Mouse (Mus musculus) thymus, postnatal 36 days (tissue): ENCODE results near the gene Actg1.
A peak's percentile ranks its signal among the peaks of the same experiment; 100 is the strongest.

Experiments
- DNase-seq, 2 experiments: peaks; one replicate each; pipeline ENCODE4 v3.0.0; 2022; ENCODE audit warnings: mixed read lengths in 2 of 2

The Actg1 gene

DNA sequence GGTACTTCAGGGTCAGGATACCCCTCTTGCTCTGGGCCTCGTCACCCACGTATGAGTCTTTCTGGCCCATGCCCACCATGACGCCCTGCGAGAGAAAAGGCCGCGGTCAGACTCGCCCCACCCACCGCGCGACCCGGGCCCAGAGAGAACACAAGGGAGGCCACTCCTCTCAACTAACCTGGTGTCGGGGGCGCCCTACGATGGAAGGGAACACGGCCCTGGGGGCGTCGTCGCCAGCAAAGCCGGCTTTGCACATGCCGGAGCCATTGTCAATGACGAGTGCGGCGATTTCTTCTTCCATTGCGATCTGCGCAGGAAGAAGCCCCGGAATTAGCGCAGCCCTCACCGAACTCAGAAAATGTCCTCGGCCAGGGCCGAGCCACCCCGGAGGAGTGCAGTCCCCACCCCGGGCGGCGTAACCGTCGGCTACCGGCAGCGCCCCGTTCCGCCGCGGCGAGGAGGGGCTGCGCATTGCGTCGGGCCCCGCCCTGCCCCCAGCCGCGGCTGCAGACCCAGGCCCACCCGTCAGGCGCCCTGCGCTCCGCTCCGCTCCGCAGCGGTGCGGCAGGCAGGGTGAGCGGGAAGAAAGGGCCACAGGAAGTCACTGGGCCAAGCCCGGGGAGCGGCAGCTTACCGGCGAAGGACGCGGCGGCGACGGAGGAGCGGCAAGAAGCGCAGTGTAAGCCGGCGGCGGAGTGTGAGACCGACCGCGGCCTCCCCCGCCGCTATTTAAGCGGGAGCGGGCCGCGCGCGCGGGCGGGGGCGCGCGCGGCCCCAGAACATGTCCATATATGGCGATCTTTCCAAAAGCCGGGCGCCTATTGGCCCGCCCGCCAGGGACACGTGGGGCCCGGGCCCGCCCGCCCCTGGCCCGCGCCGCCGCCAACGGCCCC, at the start of gene Actg1:
Gene Actg1 (minus strand): TSS at position 752 of the 893 bp plus-strand sequence.
- DNase-seq: peak; percentile 83 to 90

DNA sequence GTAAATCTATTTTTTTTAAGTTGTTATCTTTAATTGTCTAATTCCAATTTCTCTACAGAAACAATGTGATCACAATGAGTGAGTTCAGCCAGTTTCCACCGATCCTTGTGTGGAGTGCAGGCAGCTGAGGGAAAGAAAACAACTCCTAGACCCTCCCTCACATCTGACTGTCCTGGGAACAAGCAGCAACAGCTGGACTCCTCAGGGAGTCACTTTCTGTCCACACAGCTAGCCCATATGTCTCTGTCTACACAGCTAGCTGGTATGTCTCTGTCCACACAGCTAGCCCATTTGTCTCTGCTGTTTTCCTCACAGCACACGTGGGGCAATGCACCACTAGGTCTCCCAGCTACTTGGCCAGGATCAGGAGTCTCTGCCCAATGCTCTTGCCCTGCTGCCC, 49.3 kb upstream of the Actg1 start:
- DNase-seq: no peak

DNA sequence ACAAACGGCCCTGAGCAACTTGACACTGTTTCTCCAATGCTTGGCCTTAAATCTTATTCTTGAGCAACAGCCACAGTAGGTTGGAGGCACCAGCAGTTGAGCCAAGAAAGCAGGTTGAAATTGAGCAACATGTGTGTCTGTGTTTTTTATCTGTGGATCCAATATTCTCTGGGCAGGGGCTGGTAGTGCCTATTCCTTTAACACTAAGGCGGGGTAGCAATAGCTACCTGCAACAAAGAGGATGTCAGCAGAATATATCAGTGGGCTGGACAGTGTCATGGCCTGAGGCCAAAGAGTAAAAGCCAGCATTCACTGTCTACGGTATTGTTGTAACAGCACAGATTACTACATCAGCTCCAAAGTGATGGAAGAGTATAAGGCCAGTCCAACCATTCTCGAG, 47.3 kb upstream of the Actg1 start:
- DNase-seq: no peak

DNA sequence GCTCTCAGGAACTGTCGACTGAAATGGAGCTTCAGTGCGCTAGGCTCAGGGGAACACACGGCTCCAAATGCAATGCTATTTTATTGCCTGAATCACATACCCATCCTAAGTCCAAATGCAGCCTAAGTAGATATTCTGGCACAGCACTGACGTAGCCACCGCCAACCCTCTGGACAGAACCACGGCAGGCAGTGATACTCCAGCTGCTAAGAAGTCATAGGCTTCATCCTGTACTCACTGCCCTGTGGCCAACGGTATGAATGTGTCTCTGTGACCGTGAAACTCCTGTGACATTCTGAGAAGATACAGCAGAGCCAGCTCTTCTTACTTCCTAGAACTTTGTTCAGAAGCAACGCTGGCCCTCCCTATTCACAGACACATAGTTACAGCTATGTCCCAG, 40.2 kb upstream of the Actg1 start:
- DNase-seq: no peak

DNA sequence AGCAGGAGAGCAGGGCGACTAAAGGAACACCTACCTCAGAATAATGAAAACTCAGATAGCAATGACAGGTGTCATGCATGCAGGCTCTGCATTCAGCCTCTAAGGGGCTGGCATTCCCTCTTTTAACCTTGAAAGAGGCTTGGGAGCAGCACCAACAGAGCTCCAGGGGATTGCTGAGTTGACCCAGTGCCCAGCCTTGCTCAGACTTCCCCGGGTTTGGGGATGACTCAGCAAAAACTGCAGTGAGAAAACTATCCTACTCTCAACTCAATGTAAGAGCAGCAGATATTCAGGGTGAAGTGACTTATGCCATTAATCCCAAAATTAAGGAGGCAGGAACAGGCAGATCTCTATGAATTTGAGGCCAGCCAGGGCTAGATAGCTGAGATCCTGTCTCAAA, 38.8 kb upstream of the Actg1 start:
- no peak for DNase-seq

DNA sequence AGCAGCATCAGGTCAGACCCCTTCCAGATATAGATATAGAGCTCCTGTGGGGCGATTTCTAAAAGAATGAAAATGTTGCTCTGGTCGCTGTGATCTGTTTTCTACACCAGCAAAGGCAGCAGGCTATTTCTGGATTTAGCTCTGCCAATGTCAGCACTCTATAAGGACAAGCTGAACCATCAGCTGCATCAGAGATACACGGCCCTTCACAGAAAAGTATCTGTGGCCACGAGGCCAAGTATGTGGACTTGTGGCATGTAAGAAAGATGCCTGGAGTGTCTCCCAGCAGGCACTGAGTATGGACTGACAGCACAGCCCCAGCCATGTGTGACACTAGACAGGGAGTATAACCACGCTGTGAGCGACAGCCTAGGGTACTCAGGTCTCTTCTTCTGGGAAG, 38.3 kb upstream of the Actg1 start:
- DNase-seq: no peak

DNA sequence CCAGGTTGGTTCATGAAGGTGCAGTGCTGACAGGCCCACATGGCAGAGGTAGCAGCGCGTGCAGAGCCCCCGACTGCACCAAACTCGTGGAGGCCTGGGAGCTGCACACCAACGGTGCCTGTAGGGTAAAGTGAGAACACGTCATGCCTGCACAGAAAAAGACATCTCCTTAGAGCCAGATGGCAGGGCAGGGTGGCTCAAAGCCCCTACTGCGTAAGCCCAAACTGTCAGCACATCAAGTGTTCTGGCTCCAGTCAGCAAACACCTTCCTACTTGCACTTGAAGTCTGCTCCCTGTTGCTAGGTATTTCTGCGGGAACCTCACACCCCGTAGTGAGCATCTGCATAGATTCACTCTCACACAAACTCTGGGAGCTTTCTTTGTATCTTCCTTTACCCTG, 34.2 kb upstream of the Actg1 start:
- DNase-seq: no peak

DNA sequence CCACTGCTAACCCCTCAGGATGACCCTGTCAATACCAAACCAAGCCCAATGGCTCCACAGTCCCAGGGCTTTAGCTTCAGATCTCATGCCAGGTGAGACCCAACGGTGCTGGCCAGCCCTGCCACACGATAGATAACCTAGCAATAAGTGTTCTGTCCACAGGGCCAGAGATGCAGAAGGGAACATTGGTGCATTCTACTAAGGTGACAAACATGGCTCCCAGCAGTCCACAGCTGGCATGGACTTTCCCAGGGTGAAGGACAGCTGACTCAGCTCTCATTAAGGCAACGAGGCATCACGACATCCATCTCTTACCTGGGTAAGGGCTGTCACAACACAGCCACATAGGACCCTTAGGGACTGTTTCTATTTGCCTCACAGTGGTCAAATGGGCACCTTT, 32.8 kb upstream of the Actg1 start:
- no peak for DNase-seq

DNA sequence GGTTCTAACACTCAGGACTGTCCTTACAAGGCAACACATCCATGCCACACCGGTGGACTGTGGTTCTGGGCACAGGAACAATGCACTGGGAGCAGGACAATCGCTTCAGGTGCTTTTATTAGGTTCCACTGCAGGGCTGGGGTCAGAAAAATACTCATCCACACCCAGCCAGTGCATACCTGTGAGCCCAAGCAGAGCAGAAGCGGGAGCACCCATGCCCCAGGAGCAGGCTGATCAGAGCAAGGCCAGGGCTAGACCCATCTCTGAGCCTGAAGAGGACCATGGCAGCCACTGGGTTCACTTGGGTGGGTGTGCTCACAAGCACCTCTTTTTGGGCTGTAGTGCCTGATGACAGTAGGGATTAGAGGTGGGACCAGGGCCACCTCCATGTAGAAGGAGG, 31.9 kb upstream of the Actg1 start:
- no peak for DNase-seq

DNA sequence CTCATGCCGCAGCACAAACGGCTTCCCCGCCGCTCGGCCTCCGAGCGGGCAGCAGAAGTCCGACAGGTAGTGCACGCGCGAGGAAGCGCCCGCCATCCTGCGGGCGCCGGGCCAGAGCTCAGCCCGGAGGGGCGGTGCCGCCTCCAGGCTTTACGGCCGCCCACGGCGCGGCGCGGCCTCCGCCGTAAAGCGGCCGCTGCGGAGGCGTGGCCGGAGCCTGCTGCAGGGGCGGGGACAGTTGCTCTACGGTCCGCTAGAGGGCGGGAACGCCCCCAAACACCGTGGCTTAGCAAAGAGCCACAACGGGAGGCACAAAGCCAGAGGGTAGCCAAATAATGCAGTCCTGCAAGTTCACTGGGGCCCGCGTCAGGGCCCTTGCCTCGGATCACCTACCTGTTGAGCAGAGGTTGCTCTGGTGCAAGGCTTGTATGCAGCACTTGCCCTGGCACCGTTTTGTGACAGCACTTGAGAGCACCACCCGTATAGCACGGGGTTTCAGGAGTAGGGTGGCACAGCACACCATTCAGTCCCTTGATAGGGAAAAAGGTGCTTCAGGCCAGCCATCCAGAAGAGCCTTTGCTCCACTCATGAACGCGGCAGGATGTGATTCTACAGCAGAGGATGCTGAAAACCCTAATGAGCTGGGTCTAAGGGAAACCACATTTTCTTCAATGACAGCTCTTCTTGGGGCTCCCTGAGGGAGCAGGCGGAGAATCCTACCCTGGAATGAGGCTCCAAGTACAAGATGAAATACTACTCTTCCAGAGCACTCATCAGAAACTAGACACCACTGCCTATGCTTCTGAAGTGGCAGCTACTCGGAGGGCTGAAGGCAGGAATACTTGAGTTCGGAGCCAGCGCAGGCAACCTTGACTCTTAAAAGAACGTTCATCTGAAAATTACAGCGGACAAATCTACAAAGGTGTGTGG, 30.5 kb upstream of the Actg1 start, which contains the start of gene Faap100:
Gene Faap100 (minus strand): TSS at position 154 of the 930 bp plus-strand sequence.
- peak; percentile 89 to 91 for DNase-seq

DNA sequence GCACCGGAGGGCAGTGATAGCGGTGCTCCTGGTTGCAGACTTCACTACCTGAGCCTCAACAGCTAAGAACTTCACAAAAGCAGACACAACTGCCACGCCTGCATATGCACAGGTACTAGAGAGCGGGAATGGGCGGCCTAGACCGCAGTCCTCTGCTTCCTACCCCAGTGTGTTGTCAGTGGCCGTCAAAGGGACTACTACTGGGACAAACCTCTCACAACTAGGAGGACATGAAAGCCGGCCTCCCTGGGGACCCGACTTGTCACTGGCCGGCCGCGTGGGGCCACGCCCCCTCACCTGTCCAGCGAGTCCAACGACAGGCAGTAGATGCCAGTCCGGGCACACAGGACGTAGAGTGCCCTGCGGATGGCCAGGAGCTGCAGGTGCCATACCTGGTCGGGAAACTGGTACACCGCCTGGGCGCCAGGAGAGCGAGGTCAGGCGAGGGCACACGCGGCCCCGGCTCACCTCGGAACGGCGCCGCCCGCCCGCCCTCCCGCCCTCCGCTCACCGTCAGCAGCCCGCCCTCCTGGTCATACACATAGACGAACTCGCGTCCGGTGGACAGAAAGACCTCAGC, 29.8 kb upstream of the Actg1 start:
- peak in 1 of 2 experiments; percentile 62 for DNase-seq

DNA sequence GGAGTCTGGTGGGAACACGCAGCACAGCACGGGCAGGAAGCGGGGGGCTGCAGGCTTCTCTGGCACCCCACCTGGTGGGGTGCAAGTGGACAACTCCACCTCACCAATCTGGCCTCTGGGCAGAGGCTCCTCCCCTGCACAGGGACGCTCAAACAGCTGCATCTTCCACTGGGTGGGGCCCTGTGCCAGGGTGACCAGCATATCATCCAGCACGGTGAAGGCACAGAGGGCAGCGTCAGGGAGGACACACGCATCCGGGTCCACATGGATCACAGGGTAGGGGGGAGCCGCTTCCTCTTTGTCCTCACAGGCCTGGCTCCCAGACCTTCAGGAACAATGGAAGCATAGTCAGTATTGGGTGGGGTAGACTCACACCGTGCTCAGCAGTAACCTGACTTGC, 29.0 kb upstream of the Actg1 start:
- no peak for DNase-seq

DNA sequence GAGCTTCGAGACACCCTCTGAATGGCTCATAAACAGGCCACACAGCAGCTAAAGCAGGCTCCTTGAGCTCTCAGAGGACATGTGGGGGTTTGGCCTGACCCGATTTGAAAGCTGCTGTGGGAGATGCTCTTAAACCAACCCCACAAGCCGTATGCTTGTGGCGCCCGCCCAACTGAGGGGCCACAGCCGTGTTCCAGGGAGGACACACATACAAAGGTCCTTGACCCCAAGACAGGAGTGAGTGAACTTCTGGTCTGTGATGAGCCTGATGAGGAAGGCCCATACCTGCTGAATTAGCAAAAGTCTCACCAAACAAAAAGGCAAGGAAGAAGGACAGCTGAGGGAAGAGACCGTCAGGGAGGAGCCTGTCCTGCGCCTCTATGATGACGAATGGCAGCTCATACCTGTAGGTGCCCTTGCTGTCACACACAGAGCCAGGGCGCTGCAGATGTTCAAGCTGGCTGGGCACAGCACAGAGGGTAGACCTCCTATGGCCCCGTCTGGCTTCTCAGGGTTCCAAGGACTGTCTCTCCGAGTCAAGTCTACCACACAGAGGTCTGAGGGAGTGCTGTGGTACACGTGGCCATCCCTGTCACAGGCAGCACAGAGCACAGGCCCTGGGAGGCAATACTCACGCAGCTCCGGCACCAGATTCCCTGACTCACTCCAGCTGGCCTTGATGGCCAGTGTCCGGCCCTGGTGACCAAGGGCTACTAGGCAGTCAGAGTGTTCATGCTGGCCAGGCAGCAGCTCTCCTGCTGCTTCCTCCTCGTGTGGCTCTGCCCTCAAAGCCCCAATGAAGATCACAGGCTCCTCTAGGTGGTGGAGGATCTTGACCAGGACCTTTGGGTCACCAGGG, 28.2 kb upstream of the Actg1 start:
- no peak for DNase-seq

DNA sequence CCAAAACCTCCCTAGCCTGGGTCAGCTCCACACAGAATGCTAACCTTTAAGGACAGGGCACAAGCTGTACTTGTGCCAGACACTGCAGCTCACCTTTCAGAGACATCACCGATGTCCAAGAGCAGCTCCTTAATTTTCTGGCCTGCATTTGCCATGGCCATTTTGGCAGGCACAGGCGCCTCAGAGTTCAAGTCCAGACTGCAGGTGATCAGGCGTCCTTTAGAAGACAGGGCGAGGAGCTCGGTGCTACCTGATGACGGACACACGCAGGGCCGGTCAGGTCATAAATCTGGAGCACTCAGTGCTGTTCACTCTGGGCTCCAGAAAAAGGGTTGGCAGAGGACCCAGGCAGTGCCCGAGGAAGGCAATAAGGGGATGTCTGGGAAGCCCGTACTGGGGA, 27.0 kb upstream of the Actg1 start:
- no peak for DNase-seq

DNA sequence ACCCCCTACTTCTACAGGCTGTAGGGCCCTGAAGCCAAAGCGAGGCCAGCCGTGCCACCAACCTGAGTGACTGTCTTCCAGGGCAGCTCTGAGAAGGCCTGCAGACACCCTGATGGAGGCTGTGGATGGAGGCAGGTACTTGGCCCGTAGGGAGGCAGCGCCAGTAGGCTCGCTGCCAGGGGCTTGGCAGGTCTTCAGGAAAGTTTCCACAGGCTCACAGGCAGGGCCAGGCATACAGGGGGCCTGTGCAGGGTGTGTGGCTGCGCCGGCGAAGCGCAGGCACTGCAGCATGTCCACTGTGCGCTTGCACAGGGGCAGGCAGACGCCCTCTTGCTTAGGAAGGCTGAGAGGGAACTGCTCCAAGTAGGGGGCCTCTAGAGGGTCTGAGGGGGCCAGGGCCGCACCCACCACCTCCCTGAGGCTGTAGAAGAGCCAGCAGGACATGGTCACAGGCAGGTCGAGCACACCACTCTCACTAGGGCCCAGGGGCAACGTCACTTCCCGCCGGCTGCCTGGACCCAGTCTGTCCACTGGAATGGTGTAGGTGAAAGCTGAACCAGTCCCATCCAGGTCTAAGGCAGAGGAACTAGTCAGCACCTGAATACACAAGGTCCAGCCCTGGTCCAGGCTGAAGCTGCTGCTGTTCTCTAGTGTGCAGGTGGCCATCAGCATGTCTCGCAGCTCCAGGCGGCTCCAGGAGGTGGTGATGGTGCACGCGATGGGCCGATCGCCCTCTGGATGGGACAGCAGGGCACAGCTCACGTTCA, 25.7 kb upstream of the Actg1 start:
- no peak for DNase-seq

DNA sequence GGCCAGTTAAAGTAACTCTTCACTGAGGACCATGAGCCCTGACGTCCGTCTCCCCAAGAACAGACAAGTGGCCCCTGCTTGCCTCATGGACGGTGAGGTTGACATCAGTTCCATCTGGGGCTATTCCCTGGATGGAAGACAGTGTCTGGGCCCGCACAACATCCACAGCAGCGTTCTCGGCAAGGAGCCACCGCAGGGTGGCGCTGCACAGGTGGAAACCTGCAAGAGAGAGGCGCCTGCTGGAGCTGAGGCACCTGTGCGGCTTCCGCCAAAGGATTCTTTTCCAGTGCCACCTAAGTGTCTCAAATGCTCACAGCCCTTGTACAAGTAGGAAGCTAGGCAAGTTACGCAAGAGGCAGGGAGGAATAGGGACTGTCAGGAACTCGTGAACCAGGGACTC, 24.7 kb upstream of the Actg1 start:
- no peak for DNase-seq

DNA sequence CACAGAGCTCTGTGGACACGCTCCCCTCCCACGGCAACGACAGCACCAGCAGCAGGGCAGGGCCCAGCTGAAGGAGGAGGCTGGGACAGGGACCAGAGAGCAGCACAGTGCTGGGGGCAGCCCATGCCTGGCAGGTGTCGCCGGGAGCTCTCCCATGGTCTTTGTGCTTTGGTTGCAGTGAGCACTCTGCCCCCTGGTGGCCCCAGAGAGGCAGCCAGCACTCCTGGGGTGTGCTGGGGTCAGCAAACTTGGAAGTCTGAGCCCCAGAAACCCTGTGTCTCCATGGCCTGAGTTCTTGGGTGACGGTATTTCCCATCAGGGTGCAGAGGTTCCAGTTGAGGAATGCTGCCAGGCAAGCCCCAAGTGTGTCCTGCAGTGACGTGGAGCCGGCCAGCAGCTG, 21.3 kb upstream of the Actg1 start:
- DNase-seq: peak; percentile 71 to 75

DNA sequence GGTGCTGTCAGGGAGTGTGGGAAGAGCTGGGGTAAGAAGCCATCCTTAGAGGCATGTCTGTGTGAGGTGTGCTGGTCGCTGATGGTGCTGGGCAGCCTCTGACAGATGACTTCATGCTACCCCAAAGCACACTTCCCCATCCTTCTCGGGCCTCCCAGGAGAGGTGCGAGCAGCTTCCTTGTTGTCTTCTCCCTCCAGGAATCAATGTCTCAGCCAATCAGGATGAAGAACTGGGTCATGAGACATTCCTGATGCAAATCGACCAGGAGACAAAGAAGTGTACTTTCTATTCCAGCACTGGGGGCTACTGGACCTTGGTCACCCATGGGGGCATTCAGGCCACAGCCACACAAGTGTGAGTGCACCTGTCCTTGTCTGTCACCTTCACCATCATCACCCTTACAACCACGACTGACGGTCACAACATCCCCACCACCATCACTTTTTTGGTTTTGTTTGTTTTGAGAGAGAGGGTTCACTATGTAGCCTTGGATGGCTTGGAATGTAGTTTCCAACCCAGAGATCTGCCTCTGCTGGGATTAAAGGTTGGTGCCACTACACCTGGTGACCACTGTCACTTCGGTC, 18.2 kb upstream of the Actg1 start:
- no peak for DNase-seq

DNA sequence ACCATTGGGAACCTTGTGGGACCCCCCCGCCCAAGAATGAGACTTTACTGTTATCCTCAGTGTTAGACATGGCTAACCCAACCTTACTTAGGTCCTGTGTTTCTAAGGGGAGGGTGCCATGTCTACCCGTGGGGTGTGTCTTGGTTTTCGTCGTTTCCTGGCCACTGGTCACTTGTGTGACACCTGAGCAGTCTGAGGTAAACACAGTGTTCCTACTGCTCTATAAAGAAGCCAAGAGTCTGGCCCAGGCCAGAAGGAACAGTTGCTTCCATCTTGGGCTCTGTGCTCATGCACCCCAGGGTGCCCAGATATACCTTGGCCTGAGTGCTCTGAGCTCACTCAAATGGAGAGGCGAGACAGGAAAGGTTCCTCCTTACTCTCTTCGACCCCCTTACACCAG, 14.5 kb upstream of the Actg1 start:
- no peak for DNase-seq

DNA sequence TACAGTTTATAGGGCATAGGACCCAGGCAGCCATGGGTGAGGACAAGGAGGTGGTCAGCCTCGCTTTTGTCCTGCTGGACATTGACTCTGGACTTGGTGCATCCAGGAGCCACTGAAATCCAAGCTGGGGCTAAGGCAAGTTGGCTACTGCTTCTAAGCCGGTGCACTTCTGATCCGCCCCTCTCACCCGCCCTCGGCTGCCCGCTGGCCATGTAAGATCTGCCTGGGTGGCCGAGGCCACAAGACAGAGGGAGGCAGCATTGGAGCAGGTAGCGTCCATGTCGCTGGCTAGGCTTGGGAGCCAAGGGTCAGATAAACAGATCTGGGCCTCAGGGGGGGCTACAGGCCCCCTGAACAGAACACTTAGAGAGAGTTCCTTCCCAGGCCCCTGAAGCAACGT, 13.0 kb upstream of the Actg1 start, which contains the start of gene Fscn2:
Gene Fscn2 (plus strand): TSS at position 240 of the 400 bp plus-strand sequence.
- no peak for DNase-seq

DNA sequence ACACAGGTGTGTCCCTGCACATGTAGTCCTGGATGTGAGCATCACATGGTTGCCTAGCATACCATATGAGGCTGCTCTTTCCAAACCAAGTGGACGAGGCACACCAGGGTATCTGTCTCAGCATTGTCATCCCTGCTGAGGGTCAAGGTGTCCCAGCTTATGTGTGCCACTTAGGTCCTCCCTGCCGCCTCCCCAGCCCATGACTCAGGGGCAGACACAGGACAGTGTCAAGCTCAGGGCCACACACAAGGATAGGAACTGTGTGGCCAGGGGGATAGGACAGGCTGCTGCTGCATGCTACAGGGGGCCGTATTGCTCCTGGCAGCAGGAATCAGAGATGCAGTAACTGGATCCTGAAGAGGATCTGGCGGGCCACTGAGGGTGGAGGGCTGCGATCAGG, 12.4 kb upstream of the Actg1 start:
- DNase-seq: no peak
